Mouse (Mus musculus) ES-Bruce4 (cell line): ENCODE results near the gene Gm11168.
"Not testable (repeated sequence)": the region's sequence is repeated elsewhere in the genome, so short reads cannot be mapped to it uniquely, and the experiment has no call there.

Experiments used
- CTCF ChIP-seq: IDR thresholded peaks from one replicate; pipeline ENCODE4 v1.8.1; 2011; ENCODE audit warnings: low read depth, low read length
- EP300 ChIP-seq: IDR thresholded peaks from 2 replicates; pipeline ENCODE4 v1.6.1; 2011; ENCODE audit warnings: low read depth, low read length; ENCODE audit not compliant: insufficient read depth

DNA sequence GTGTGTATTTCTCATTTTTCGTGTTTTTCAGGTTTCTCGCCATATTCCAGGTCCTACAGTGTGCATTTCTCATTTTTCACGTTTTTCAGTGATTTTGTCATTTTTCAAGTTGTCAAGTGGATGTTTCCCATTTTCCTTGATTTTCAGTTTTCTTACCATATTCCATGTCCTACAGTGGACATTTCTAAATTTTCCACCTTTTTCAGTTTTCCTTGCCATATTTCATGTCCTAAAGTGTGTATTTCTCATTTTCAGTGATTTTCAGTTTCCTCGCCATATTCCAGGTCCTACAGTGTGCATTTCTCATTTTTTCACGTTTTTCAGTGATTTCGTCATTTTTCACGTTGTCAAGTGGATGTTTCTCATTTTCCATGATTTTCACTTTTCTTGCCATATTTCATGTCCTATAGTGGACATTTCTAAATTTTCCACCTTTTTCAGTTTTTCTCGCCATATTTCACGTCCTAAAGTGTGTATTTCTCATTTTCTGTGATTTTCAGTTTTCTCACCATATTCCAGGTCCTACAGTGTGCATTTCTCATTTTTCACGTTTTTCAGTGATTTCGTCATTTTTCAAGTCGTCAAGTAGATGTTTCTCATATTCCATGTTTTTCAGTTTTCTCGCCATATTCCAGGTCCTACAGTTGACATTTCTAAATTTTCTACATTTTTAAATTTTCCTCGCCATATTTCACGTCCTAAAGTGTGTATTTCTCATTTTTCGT is 26.3 kb downstream of the Gm11168 start:
- TF ChIP-seq CTCF, EP300: not testable (repeated sequence)
